Mouse (Mus musculus): Measurements from ENCODE around the gene Olfr76.
"Not testable (repeated sequence)": the region's sequence is repeated elsewhere in the genome, so short reads cannot be mapped to it uniquely, and the experiment has no call there.

The Olfr76 gene

DNA sequence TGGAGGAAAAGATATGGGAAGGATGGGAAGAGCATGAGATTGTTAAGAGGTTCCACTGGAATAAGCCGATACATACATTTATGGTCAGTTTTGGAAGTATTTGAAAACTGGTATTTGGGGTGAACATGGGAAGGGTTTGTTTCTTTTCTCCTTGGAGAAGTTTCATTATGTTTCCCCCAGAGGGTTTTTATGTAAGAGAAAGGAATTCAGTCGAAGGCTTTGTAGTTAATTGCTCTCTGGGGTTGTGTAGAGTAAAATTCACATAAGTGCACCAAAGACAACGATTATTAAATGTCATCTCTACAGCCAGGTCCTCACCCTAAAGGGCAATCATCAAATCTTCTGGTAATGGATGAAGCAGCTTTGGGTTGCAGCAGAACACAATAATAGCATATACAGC is at the start of gene Olfr76:
TSS of gene Olfr76 (minus strand) at position 101 of the 400 bp plus-strand sequence.
- no peak for DNase-seq (ENCODE audit: low spot score)

DNA sequence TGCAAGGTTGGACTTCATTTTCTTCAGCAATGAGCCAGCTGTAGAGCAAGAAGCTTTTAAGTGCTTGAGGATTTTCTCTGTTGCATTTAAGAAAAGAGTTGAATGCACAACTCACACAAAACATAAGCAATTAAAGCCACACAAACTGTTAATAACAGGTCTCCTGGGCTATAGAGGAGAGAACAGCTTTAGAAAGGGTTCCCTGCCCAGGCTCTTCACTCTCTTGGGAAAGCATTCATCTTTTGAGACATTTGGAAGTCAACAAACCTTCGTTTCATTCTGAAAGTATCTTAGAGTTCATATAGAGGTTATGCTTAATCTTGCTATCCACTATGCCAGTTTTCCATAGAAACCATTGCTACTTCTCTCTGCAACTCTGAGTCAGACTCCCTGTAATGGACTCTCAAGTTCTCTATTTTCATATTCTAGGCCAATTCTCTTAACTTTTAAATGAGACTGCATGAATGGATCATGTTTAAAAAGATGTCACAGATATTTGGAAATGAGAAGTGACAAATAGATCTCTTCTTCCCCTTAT is 47.1 kb upstream of the Olfr76 start, which contains the start of gene Olfr1555-ps1:
TSS of gene Olfr1555-ps1 (minus strand) at position 51 of the 538 bp plus-strand sequence.
- not testable (repeated sequence) for DNase-seq (ENCODE audit: low spot score)

DNA sequence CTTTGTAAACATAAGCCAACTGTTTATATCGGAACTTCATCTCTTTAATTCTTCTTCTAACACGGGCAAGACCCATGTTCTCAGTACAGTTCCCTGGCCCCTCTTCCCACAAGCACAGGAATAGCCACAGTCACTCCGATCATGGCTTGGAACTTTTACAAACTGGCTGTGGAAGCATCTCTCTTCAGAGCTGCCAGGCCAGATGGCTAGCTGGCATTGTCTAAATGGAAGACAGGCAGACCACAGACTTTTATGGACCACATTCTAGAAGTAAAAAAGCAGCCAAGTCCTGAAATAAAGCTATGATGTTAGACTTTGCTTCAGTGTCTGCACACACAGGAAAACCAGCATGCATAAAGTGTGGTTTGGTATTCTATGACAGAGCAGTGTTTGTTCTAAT is 22.4 kb upstream of the Olfr76 start:
- DNase-seq (ENCODE audit: low spot score): no peak

DNA sequence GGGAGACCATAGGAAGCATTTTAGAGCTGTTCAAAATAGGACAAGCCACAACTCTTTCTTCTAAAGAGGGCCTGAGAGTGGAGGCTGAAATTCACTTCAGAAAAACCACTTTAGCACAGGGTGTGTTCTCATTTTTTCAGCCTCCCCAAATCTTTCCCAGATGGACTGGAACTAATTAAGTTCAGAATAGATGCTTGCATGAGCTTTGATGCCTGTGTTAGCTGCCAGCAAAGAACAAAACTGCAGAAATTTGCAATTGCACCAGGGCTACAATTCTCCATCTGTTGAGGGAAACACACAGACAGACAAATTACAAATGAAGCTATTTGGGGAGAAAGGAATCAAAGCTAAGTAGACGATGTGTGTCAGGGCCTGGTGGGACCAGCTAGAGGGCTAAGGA is 20.4 kb upstream of the Olfr76 start:
- DNase-seq (ENCODE audit: low spot score): no peak

DNA sequence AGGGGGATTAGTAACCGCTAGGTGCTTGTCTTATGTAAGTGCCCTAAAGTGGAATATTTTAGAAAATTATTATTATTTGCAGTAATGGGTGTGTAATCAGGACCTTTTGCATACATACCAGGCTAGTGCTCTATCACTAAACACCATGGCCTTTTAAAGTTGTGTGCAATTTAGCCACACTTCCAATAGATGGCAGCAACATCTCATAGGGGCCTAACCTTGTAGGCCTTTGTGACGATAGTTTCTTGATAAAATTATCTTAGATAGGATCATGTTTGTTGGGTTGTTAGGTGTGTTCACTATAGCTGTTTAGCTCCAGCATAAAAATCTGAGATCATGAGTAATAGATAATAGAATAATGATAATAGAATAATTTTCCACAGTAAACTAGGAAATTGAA is 11.3 kb upstream of the Olfr76 start:
- no peak for DNase-seq (ENCODE audit: low spot score)

DNA sequence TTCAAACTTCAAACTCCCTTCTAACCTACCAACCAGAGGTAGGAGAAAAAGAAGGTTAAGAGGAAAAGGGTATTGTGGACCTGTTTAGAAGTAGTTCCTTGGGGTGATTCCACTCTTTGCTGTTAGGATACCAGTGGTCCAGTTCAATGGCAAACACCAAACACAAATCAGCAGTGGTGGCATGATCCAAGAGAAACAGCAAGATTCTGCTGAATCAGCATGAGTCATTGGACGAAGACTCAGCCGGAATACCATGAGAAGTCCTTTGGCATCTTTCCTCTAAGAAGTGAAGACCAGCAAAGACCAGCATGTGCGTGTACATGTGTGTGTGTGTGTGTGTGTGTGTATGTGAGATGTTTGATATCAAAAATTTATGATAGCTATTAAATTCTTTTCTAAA is 6.5 kb downstream of the Olfr76 start:
- DNase-seq (ENCODE audit: low spot score): no peak

DNA sequence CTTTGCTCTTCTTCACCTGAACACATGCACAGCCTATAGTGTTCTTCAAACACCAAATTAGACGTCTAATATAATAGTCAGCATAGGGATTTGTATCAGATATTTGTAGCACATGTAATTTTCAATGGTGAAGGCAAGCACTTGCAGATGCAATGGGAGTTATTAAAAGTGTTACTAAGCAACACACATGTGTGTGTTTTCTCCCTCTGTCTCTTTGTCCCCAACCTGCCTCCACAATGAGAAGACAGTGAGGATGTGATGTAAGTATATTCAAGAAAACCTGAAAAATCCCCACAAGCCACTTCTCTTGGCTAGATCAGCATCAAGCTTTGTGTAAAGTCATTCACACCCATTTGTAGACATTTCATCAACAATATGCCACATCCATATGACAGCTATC is 7.2 kb downstream of the Olfr76 start, which contains the start of gene Olfr1428:
TSS of gene Olfr1428 (minus strand) at position 101 of the 400 bp plus-strand sequence.
- DNase-seq (ENCODE audit: low spot score): no peak

DNA sequence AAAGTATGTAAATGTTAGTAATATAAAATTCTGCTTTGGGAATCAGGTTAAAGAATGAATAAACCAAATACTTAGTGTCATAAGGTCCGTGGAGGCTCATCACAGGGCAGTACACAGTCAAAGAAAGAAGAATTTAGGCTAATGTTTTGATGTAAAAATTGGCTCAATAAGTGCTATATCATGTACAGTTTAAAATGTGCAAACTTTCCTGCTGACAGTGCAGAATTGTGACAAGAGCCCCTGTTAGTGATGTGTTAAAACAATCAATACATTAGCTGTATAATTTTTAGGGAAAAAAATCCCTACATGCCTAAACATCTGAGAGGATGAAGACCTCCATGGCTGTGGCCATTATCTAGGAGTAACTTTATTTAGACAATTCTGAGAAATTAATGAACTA is 9.2 kb downstream of the Olfr76 start:
- DNase-seq (ENCODE audit: low spot score): no peak

DNA sequence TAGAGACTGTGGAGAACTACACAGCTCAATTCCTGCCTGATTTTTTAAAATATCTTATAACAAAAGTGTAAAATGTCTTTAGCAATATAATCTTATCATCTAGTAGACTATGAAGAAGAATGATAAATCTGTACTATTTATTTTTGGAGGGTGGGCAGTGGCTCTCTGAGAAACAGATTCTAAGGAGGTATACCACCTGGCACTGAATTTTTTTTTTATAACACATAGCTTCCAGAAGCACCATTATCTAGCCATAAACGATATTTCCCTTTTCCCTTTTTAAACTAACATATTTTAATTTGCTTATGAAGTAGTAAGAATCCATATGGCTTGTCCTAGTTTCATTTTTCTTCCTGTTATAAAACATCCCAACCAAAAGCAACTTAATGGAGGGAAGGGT is 18.5 kb downstream of the Olfr76 start:
- no peak for DNase-seq (ENCODE audit: low spot score)

DNA sequence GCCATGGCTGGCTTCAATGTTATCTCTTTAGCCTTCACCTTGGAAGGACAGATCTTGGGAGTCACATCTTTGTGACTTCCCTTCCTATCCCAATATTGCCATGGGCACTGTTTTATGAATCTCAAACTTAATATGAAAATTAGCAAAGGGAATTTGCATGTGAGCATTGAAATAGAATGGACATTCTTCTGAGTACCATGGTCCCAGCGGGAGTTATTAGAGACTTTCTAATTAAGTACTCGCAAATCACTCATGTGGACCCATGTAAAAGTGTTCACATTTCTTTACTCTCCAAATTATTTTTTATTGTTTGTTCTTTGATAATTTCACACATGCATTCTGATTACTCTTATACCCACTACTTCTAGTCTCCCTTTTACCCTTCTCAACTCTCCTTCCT is 19.8 kb downstream of the Olfr76 start, which contains the start of gene Olfr1427:
TSS of gene Olfr1427 (minus strand) at position 101 of the 400 bp plus-strand sequence.
- no peak for DNase-seq (ENCODE audit: low spot score)

DNA sequence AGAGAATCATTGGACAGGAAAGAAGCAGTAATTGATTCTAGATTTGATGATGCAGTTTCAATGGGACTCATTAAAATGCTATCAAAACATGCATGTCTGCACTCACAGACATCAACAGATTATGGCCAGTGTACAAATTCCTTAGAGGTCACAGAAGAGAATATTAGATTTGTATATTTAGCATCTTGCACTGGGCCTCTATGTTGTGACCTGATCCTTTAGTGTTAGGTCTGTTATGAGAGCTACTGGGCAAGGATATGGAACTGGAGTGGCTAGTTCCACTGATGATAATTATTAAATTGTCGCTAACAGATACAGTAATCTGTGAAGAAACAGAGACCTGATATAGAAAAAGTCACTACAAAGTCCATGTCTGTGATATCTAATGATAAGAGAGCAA is 31.1 kb downstream of the Olfr76 start, which contains the start of gene Olfr1426:
TSS of gene Olfr1426 (minus strand) at position 101 of the 400 bp plus-strand sequence.
- no peak for DNase-seq (ENCODE audit: low spot score)

DNA sequence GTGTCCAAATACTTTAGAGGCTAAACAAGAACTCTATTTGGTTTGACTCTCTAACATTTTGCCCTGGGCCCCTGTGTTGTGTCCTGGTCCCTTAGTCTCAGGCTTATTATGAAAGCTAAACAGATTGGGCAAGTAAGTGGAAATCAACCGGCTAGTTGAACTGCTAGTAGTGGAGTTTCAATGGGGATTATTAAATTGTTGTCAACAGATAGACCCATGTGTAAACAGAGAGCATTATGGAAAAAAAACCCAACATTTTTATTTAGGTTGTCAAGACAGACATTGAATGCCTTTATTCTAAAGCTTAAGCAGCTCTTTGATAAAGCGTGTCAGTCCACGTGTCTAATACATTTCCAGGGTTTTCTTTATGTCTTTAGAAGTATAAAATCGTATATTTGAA is 45.4 kb downstream of the Olfr76 start, which contains the start of gene Olfr1425:
TSS of gene Olfr1425 (minus strand) at position 101 of the 400 bp plus-strand sequence.
- not testable (repeated sequence) for DNase-seq (ENCODE audit: low spot score)

DNA sequence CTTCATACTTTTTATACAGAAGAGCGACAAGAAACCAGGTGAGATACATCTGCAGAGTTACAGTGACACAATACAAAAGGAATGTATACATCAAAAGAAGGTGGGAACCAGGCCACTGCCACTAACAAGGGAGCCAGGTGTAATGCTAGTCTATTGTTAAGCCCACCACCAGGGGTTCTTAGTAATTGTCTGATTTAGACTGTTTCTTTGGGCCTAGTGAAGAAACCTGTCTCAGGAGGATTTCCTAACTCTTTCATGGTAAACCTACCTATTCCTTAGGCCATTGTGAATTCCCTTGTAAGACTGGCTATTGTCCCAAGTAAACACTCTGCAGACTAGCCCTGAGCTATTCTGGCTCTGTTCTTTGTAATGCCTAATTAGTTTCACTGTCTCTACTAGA is 53.5 kb downstream of the Olfr76 start:
- not testable (repeated sequence) for DNase-seq (ENCODE audit: low spot score)

Measured in MN1 (cell line).